Comparison of ENCODE assay signal across 8 mouse cellular contexts in genomic region chr15:13172365-13173070, GRCm38 (mm10). TPM values are rescaled to one million over a fixed set of nuclear protein-coding genes. Genes with fewer than 3 reads are reported as not detected.
DNase-seq lines count a peak whose midpoint lies in the region; ATAC-seq and TF ChIP-seq lines count a peak whose summit lies in the region.

No protein-coding gene starts in this region.

- peak overlapping the region; percentile 49 for H3K9ac ChIP-seq in heart, embryonic 16.5 days (ENCODE audit: low read length)
- H3K9ac ChIP-seq in limb, embryonic 11.5 days (ENCODE audit: low read length): peak overlapping the region; percentile 66

- no peaks in the 10 kb centered on the region for H3K36me3 ChIP-seq in kidney, adult 2 months (ENCODE audit: control insufficient read depth, insufficient read depth, low read length)
- no peaks in the 10 kb centered on the region for H3K36me3 ChIP-seq in heart, embryonic 16.5 days (ENCODE audit: control insufficient read depth, insufficient read depth)
- no peaks in the 10 kb centered on the region for H3K36me3 ChIP-seq in limb, embryonic 11.5 days (ENCODE audit: control insufficient read depth, insufficient read depth, low read length)

- H3K27ac ChIP-seq in kidney, adult 2 months (ENCODE audit: insufficient read depth, low read depth, low read length): no peak overlapping the region
- H3K27ac ChIP-seq in heart, embryonic 16.5 days (ENCODE audit: low read length): no peak overlapping the region
- H3K27ac ChIP-seq in limb, embryonic 11.5 days (replicated peaks; ENCODE audit: low read depth, low read length): no peak overlapping the region
- peak overlapping the region; percentile 24; the same call in 1 of the 2 replicates for H3K27ac ChIP-seq in olfactory bulb, adult 2 months (ENCODE audit: insufficient read depth, low read depth, low read length)

- no peaks in the 10 kb centered on the region for H3K9me3 ChIP-seq in heart, embryonic 16.5 days (replicated peaks; ENCODE audit: control insufficient read depth, low read length)
- no peaks in the 10 kb centered on the region for H3K9me3 ChIP-seq in limb, embryonic 11.5 days (ENCODE audit: control insufficient read depth, low read length)

- peaks cover 4% of the 10 kb centered on the region for H3K27me3 ChIP-seq in kidney, adult 2 months (replicated peaks; ENCODE audit: control insufficient read depth, insufficient read depth, low read length)
- peaks cover 15% of the 10 kb centered on the region for H3K27me3 ChIP-seq in heart, embryonic 16.5 days (ENCODE audit: control insufficient read depth, insufficient read depth, low read length)
- no peaks in the 10 kb centered on the region for H3K27me3 ChIP-seq in limb, embryonic 11.5 days (ENCODE audit: control insufficient read depth, insufficient read depth, low read length)

- H3K4me1 ChIP-seq in kidney, adult 2 months (ENCODE audit: control insufficient read depth, insufficient read depth, low read length): peaks cover 5% of the 10 kb centered on the region; the same call in 1 of the 2 replicates
- peaks cover 8% of the 10 kb centered on the region for H3K4me1 ChIP-seq in heart, embryonic 16.5 days (ENCODE audit: control insufficient read depth, insufficient read depth, low read length)
- no peaks in the 10 kb centered on the region; the same call in 1 of the 2 replicates for H3K4me1 ChIP-seq in limb, embryonic 11.5 days (ENCODE audit: control insufficient read depth, insufficient read depth, low read length)
- 0 out of 2 replicates have a peak, but pooled peaks cover 2% of the 10 kb centered on the region for H3K4me1 ChIP-seq in olfactory bulb, adult 2 months (ENCODE audit: control insufficient read depth, insufficient read depth, low read length)

- WGBS in kidney, adult 2 months: under 1% methylated on average over 26 of the region's 26 CpGs
- WGBS in heart, embryonic 16.5 days: 1% methylated on average over 26 of the region's 26 CpGs
- under 1% methylated on average over 26 of the region's 26 CpGs for WGBS in limb, embryonic 11.5 days
- under 1% methylated on average over 26 of the region's 26 CpGs for WGBS in olfactory bulb, adult 2 months

- H3K4me3 ChIP-seq in kidney, adult 2 months (ENCODE audit: insufficient read depth, low read depth, low read length): peak overlapping the region; percentile 66
- H3K4me3 ChIP-seq in heart, embryonic 16.5 days (ENCODE audit: low read length): peak overlapping the region; percentile 53
- peak overlapping the region; percentile 45 for H3K4me3 ChIP-seq in limb, embryonic 11.5 days (ENCODE audit: low read depth, low read length)
- H3K4me3 ChIP-seq in olfactory bulb, adult 2 months (ENCODE audit: insufficient read depth, low read depth, low read length): peak overlapping the region; percentile 78

- TF ChIP-seq POLR2A in kidney, adult 2 months (IDR thresholded peaks at IDR 0.05; ENCODE audit: low read depth, low read length): no peak
- TF ChIP-seq POLR2A in olfactory bulb, adult 2 months (IDR thresholded peaks at IDR 0.05; ENCODE audit: insufficient read depth, low read depth, low read length): no peak

- TF ChIP-seq CTCF in kidney, adult 2 months (conservative IDR thresholded peaks at IDR 0.05; ENCODE audit: insufficient read depth, insufficient read length, low read depth, low read length): no peak
- TF ChIP-seq CTCF in olfactory bulb, adult 2 months (IDR thresholded peaks at IDR 0.05; ENCODE audit: insufficient read depth, low read depth, low read length): no peak

- peak overlapping the region; percentile 69 for H3K4me2 ChIP-seq in heart, embryonic 16.5 days (ENCODE audit: low read depth, low read length)
- peak overlapping the region; percentile 77 for H3K4me2 ChIP-seq in limb, embryonic 11.5 days (ENCODE audit: low read depth, severe bottlenecking)

- DNase-seq in kidney, adult 2 months: peak; percentile 24
- no peak for DNase-seq in kidney, adult 11 months
- DNase-seq in brain, adult 2 months (ENCODE audit: low read depth, low spot score): peak; percentile 54
- DNase-seq in limb, embryonic 11.5 days (ENCODE audit: low spot score): peak; percentile 50
- no peak for DNase-seq in thymus, postnatal 36 days
- no peak for DNase-seq in lung, postnatal 25 days (ENCODE audit: low spot score)

- ATAC-seq in heart, embryonic 16.5 days (replicated peaks; ENCODE audit: extremely low read depth, insufficient read depth, low FRiP score): no peak
- peak; percentile 63 for ATAC-seq in limb, embryonic 11.5 days (ENCODE audit: insufficient number of reproducible peaks, low FRiP score, low TSS enrichment, low read depth)

RNA-seq across cellular contexts. Expression of gene Cdh6, which starts 1.0 kb away (rescaled TPM):
- polyA plus RNA-seq in kidney, adult 2 months (2012; rRNA removed): 1.8 TPM in 2 replicates
- 1.3 and 1.4 TPM in 2 replicates for polyA plus RNA-seq in heart, embryonic 16.5 days (2015; fragmentation: Nextera tagmentation; extraction: Ambion mirVana)
- polyA plus RNA-seq in limb, embryonic 11.5 days (2014; fragmentation: Nextera tagmentation; extraction: Ambion mirVana): 4.9 and 5.1 TPM in 2 replicates
- polyA plus RNA-seq in olfactory bulb, adult 2 months (2012; ENCODE audit: insufficient read depth, insufficient read length, low replicate concordance, missing spikeins): not detected in 2 replicates

Comparison
In these comparisons a context has a peak if more than half of its experiments do, and no peak if none do; other contexts are left out.
1. DNase-seq: peak in kidney, adult 2 months (single experiment), brain, adult 2 months (single experiment) and limb, embryonic 11.5 days (single experiment); none in kidney, adult 11 months (single experiment), thymus, postnatal 36 days (0 of 2) and lung, postnatal 25 days (single experiment).
2. Peak in every context shown above with its lines, with median percentiles within 50 percentile points of each other: H3K4me3 ChIP-seq.